Mouse (Mus musculus) kidney, postnatal 0 days (tissue): ENCODE measurements around the gene Tmem95. TPM values are rescaled to one million over a fixed set of nuclear protein-coding genes. Genes with fewer than 3 reads are reported as not detected.

ENCODE experiments used
- ATAC-seq: fragments of 200-750 bp; cut with Nextera tagmentation; replicated peaks from 2 replicates; pipeline ENCODE4 v1.8.0; 2017; ENCODE audit warnings: low read depth, moderate number of reproducible peaks, moderate TSS enrichment, moderate library complexity; ENCODE audit not compliant: low FRiP score
- DNase-seq: peaks from one replicate; pipeline ENCODE4 v3.0.0-alpha.2; 2016; ENCODE audit warnings: low spot score
- H3K27ac ChIP-seq: fragments of 300-500 bp; sonication (generic); 2 replicates; pipeline ENCODE4 v1.5.1; 2014; ENCODE audit warnings: mild to moderate bottlenecking
- H3K27me3 ChIP-seq: fragments of 300-500 bp; sonication (generic); 2 replicates; pipeline ENCODE4 v1.6.1; 2014; ENCODE audit warnings: low read length, mixed read lengths; ENCODE audit not compliant: insufficient read depth
- H3K36me3 ChIP-seq: fragments of 300-500 bp; sonication (generic); 2 replicates; pipeline ENCODE4 v1.6.1; 2014; ENCODE audit warnings: low read length, mixed read lengths; ENCODE audit not compliant: insufficient read depth
- H3K4me1 ChIP-seq: fragments of 300-500 bp; sonication (generic); replicated peaks from 2 replicates; pipeline ENCODE4 v1.6.1; 2014; ENCODE audit warnings: antibody characterized with exemption, low read length, mixed read lengths; ENCODE audit not compliant: insufficient read depth
- H3K4me2 ChIP-seq: fragments of 300-500 bp; sonication (generic); 2 replicates; pipeline ENCODE4 v1.6.1; 2014; ENCODE audit warnings: mild to moderate bottlenecking, low read length, moderate library complexity, mixed read lengths
- H3K4me3 ChIP-seq: fragments of 300-500 bp; sonication (generic); replicated peaks from 2 replicates; pipeline ENCODE4 v1.5.1; 2014; ENCODE audit warnings: low read depth, low read length
- H3K9ac ChIP-seq: fragments of 300-500 bp; sonication (generic); 2 replicates; pipeline ENCODE4 v1.6.1; 2014; ENCODE audit warnings: low read depth, low read length
- H3K9me3 ChIP-seq: fragments of 300-500 bp; sonication (generic); replicated peaks from 2 replicates; pipeline ENCODE4 v1.6.1; 2016; ENCODE audit warnings: low read length, inconsistent platforms, mixed read lengths
- CTCF ChIP-seq: IDR thresholded peaks from 2 replicates; pipeline ENCODE4 v1.5.1; 2016; ENCODE audit warnings: antibody characterized with exemption, low read depth, mild to moderate bottlenecking, moderate library complexity
- WGBS: fragments of 180-500 bp; shearing (Covaris S2); extraction: QIAGEN DNeasy Blood & Tissue Kit; methylation state at CpG from one replicate; pipeline ENCODE4 v1.1.7; 2014; 5-methylcytosine and 5-hydroxymethylcytosine counted together
- polyA plus RNA-seq: library from polyadenylated mRNA; unstranded; fragments of >200 nt; fragmentation: Nextera tagmentation; extraction: Ambion mirVana; gene quantifications from 2 replicates; pipeline ENCODE4 v1.2.1, GENCODE M21; 2015

The Tmem95 gene
- polyA plus RNA-seq, 1 experiment from 2014 or later = not detected

- Histone ChIP-seq H3K27me3 (no peaks in the 10 kb centered on the region), H3K4me1 (peaks cover 18% of the 10 kb centered on the region), H3K9ac (no peak overlapping the region), H3K27ac (no peak overlapping the region), H3K4me3 (no peak overlapping the region), H3K36me3 (peaks cover 48% of the 10 kb centered on the region), H3K9me3 (no peaks in the 10 kb centered on the region), H3K4me2 (no peak overlapping the region)
- ATAC-seq (no peak), DNase-seq (no peak)
- 60% methylated on average over 5 of the region's 5 CpGs for WGBS
- TF ChIP-seq CTCF = no peak
Measured at GRCm38 (mm10) chr11:69915667-69916627, 38.1 kb upstream of the Tmem95 start.

- peak overlapping the region; percentile 64 for H3K4me3 ChIP-seq
- DNase-seq = no peak
- 25% methylated on average over 9 of the region's 9 CpGs for WGBS
- no peaks in the 10 kb centered on the region for H3K27me3 ChIP-seq
- peaks cover 56% of the 10 kb centered on the region for H3K36me3 ChIP-seq
- H3K4me2 ChIP-seq = peak overlapping the region; percentile 99
- H3K4me1 ChIP-seq = peaks cover 18% of the 10 kb centered on the region
- H3K27ac ChIP-seq = no peak overlapping the region
- no peak for TF ChIP-seq CTCF
- no peak overlapping the region for H3K9ac ChIP-seq
- no peak for ATAC-seq
- H3K9me3 ChIP-seq = no peaks in the 10 kb centered on the region
Measured at GRCm38 (mm10) chr11:69914917-69915430, 37.2 kb upstream of the Tmem95 start.

- Histone ChIP-seq H3K4me2 (peak overlapping the region; percentile 99), H3K27ac (peak overlapping the region; percentile 86), H3K4me3 (peak overlapping the region; percentile 64), H3K9me3 (no peaks in the 10 kb centered on the region), H3K9ac (peak overlapping the region; percentile 82), H3K4me1 (peaks cover 15% of the 10 kb centered on the region), H3K36me3 (peaks cover 62% of the 10 kb centered on the region), H3K27me3 (no peaks in the 10 kb centered on the region)
- TF ChIP-seq CTCF = no peak
- ATAC-seq = no peak; the same call in 1 of the 2 replicates
- WGBS = 1% methylated on average over 17 of the region's 17 CpGs
- DNase-seq = peak; percentile 37
Measured at GRCm38 (mm10) chr11:69914372-69914764, 36.5 kb upstream of the Tmem95 start.

- peaks cover 66% of the 10 kb centered on the region for H3K36me3 ChIP-seq
- H3K4me3 ChIP-seq = peak within 1 kb of the TSS; percentile 64
- H3K9ac ChIP-seq = peak within 1 kb of the TSS; percentile 82
- DNase-seq (peak; percentile 97), ATAC-seq (peak; percentile 79)
- no peak for TF ChIP-seq CTCF
- 2% methylated on average over 61 of the region's 61 CpGs for whole genome bisulfite sequencing
- no peaks in the 10 kb centered on the region for H3K27me3 ChIP-seq
- no peaks in the 10 kb centered on the region for H3K9me3 ChIP-seq
- peak within 1 kb of the TSS; percentile 86 for H3K27ac ChIP-seq
- peak within 1 kb of the TSS; percentile 99 for H3K4me2 ChIP-seq
- H3K4me1 ChIP-seq = peaks cover 9% of the 10 kb centered on the region
Measured at GRCm38 (mm10) chr11:69913554-69914371, 35.9 kb upstream of the Tmem95 start, which contains the start of gene Gps2. Gene Gps2, plus strand, starts transcription at chr11:69913888.

- no peak for TF ChIP-seq CTCF
- Histone ChIP-seq H3K27ac (peak overlapping the region; percentile 86; the same call in 1 of the 2 replicates), H3K4me3 (peak overlapping the region; percentile 64; the same call in 1 of the 2 replicates), H3K4me2 (peak overlapping the region; percentile 99), H3K27me3 (no peaks in the 10 kb centered on the region), H3K4me1 (peaks cover 7% of the 10 kb centered on the region; the same call in 1 of the 2 replicates), H3K9me3 (no peaks in the 10 kb centered on the region), H3K36me3 (peaks cover 66% of the 10 kb centered on the region), H3K9ac (peak overlapping the region; percentile 82; the same call in 1 of the 2 replicates)
- DNase-seq (no peak), ATAC-seq (no peak)
- 75% methylated on average over 15 of the region's 15 CpGs for WGBS
Measured at GRCm38 (mm10) chr11:69912716-69913530, 35.1 kb upstream of the Tmem95 start.
